Mouse (Mus musculus) olfactory bulb, adult 2 months (tissue): Measurements from ENCODE around the gene Pik3r1.

ENCODE experiments used
- CTCF ChIP-seq: fragments of 200-500 bp; IDR thresholded peaks from 2 replicates; pipeline ENCODE4 v1.5.1; 2012; ENCODE audit warnings: low read depth, mild to moderate bottlenecking, low read length, moderate library complexity; ENCODE audit not compliant: insufficient read depth
- POLR2A ChIP-seq: fragments of 200-500 bp; IDR thresholded peaks from 2 replicates; pipeline ENCODE4 v1.6.1; 2012; ENCODE audit warnings: mild to moderate bottlenecking, low read depth, low read length, moderate library complexity; ENCODE audit not compliant: insufficient read depth

DNA sequence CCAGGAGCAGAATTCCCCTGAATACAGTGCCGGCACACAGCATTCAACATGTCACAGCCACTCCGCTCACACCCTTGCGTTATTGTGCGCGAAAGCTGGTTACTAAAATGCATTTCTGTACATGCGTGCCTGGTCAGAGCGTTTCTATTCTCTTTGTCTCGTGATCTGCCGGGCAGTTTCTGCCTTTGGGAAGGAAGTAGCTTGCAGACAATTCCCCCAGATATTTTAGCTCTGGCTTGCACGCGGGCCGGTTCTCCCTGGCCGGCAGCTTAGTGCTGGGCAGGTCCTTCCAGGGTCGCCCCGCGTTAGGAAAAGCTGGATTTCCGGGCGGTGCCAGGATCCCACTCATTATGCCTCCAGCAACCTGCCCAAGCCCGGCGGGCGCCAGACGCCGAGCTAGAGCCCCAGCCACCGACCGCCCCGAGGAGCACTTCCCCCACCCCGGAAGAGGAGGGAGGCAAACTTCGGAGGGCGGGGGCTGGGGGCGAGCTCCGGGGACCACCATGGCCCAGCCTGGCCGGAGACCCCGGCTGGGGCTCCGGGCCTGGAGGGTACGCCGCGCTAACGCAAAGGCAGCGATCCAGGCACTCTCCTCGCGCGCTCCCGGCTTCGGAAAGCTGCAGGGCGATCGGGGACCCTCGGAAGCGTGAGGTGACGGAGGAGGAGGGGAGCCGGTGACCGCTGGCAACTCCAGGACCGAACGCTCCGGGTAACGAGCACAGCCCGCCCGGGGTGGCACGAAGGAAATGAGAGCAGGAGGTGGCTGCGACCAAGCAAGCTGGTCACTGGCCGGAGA is 806 bp downstream of the Pik3r1 start:
- TF ChIP-seq CTCF (no peak), POLR2A (no peak)
